Mouse (Mus musculus): ENCODE results near the gene Stk38l.
A peak's percentile ranks its signal among the peaks of the same experiment; 100 is the strongest.

Stk38l gene

GRCm38 (mm10) chr6:146724581-146725383, at the start of gene Stk38l:
Gene Stk38l (plus strand): TSS chr6:146724995.
- peak; percentile 97 for DNase-seq (ENCODE audit: extremely low read depth, insufficient read length, low spot score)

GRCm38 (mm10) chr6:146676904-146677303, 47.9 kb upstream of the Stk38l start:
- DNase-seq (ENCODE audit: extremely low read depth, insufficient read length, low spot score) = no peak

DNA sequence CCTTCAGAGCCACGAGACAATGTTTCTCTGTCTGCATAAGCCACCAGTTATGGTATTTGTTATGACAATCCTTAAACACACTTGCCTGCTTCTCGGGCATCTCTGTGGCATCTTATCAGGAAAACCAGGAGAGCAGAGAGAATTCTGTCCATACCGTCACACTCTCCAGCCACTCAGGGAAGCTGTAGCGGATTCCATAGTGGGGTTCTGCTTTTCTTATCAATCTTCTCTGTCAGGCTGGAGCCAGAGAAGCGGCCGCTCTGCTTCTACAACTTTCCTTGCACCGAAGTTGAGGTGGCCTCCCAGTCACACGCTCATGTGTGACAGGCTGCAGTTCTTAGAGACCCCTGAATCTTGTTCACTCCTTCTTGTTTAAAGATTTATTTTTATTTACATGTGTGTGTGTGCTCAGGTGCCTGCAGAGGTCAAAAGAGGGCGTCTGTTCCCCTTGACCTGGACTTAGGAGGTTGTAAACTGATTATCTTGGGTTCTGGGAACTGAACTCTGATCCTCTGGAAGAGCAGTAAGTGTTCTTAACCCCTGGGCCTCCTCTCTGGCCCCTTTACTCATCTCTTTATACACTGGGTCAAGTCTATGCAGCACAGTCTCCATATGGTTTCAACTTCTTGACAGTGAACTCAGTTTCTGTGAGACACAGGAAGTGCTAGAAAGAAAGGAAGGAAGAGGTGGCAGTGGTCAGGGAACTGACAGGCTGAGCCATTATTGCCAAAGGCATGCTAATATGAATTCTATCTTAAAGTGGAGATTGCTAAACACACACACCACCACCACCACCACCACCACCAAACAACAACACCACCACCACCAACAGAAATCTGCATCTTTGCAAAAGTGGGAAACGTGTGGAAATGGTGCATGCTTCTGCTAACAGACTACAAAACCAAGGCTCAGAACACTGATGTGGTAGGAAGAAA, 46.4 kb upstream of the Stk38l start:
- no peak for DNase-seq (ENCODE audit: extremely low read depth, insufficient read length, low spot score)

DNA sequence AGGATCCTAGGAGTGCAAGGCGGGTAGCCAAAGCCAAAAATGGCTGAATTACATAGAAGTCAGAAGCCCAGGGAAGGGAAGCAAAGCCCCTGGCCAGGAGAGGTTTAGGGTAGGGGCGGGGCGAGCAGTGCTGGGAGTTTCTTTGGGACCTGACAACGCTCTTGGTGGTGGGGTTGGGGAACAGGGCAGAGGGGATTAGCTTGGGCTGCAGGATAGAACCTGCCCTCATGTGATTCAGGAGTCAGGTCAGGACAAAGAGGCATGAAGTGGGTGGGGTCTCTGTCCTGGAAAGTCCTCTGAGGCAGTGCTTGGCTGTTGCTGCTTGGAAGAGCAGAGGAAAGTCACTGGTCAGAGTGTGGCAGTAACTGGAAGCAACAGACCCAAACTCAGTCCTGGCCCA, 40.9 kb upstream of the Stk38l start:
- no peak for DNase-seq (ENCODE audit: extremely low read depth, insufficient read length, low spot score)

GRCm38 (mm10) chr6:146685781-146686308, 39.0 kb upstream of the Stk38l start:
- peak; percentile 81 for DNase-seq (ENCODE audit: extremely low read depth, insufficient read length, low spot score)

GRCm38 (mm10) chr6:146686463-146687196, 38.2 kb upstream of the Stk38l start:
- DNase-seq (ENCODE audit: extremely low read depth, insufficient read length, low spot score) = no peak

DNA sequence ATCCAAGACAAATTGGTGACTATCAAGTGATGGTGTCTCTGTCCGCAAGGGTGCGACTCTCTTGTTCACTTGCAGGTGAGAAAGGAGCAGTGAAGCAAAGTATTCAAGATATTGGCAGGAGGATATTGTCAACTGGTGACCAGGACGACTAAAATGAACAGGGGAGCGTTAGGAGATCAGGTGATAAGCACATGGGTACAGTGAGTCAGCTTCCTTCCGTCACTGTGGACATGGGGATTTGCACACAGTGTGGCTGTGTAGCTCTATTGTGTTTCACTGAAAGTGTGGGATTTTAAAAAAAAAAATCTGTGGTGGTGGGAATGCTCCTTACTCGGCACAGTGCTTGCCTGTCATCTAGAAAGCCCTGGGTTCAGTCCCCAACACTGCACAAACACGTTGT, 36.8 kb upstream of the Stk38l start:
- DNase-seq (ENCODE audit: extremely low read depth, insufficient read length, low spot score) = no peak

DNA sequence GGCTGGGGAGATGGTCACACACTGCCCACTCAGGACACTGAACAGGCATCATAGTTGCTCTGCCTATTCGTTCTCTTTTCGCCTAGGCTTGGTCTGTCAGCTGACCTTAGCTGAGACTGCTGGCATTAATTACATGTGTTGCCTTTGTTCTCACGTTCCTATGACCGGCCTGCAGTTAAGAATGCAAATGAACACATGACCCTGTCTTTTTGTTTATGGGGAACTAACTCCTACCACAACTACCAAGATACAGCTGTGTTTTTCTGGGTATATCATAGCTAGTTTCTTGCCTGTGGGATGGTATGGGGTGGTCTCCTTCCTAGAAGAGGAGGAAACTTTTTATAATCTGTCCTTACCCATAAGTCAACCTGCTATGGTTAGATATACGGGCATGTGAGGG, 35.9 kb upstream of the Stk38l start:
- DNase-seq (ENCODE audit: extremely low read depth, insufficient read length, low spot score) = no peak

- no peak for DNase-seq (ENCODE audit: extremely low read depth, insufficient read length, low spot score)
Observed at GRCm38 (mm10) chr6:146697767-146698166, 27.0 kb upstream of the Stk38l start.

- DNase-seq (ENCODE audit: extremely low read depth, insufficient read length, low spot score) = no peak
Observed at GRCm38 (mm10) chr6:146698376-146698775, 26.4 kb upstream of the Stk38l start.

DNA sequence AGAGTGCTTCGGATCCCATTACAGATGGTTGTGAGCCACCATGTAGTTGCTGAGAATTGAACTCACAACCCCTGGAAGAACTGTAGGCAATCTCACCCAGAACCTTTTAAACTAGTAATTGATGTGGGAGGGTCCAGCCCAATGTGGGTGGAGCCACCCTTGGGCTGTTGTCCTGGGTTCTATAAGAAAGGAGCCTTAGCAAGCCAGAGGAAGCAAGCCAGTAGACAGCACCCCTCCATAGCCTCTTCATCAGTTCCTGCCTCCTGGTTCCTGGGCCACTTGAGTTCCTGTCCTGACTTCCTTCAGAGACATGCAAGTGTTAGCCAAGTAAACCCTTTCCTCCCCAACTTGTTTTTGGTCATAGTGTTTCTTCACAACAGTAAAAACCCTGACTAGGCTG, 24.3 kb upstream of the Stk38l start:
- DNase-seq (ENCODE audit: extremely low read depth, insufficient read length, low spot score) = no peak

DNA sequence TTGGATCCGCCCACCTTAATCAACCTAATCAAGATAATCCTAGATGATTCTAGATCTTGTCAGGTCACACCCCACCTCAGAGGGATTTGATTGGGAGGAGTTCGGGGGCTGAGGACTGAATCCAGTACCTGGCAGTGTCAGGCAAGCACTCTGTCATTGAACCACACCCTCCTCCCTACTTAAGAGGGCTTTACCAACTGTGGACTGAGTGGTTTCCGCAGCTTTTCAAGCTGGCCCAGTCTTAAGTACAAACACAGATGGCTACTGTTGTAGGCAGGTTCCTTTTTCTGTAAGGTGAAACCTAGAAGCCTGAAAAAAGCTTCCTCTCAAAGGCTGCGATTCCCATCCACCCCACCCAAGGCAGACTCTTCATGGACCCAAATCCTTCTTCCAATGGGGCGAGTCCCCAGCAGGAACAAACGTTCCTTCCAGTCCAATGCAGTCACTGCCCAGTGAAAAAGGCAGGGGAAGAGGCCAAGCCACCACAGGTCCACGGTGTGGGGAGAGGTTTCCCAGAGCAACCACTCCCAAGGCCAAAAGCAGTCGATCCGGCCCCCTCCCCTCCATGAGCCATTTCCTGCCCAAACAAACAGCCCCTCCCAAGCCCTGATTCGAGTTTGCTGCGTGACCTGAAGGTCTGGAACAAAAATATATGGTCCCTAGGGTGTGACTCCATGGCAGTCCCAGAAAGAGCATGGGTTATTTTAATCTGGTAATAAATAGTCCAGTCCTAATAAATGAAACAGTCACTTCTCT, 22.5 kb upstream of the Stk38l start:
- DNase-seq (ENCODE audit: extremely low read depth, insufficient read length, low spot score) = peak; percentile 37

GRCm38 (mm10) chr6:146703351-146703750, 21.4 kb upstream of the Stk38l start:
- DNase-seq (ENCODE audit: extremely low read depth, insufficient read length, low spot score) = no peak

- no peak for DNase-seq (ENCODE audit: extremely low read depth, insufficient read length, low spot score)
Observed at GRCm38 (mm10) chr6:146705631-146706030, 19.2 kb upstream of the Stk38l start.

DNA sequence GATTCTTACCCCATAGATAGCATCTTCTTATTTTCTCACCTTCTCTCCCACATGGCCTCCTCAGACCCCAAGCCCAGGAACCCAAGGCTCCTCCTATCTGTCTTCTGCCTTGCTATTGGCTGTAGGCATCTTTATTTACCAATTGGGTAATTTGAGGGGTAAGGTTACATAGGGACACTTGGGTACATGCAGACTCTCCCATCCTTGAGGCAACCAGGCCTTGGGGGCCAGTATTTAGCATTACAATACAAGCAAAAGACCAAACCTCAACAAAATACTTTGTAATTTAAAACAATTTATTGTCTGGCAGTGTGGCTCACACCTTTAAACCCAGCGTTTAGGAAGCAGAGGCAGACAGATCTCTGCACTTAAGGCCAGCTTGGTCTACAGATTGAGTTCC, 5.2 kb upstream of the Stk38l start:
- no peak for DNase-seq (ENCODE audit: extremely low read depth, insufficient read length, low spot score)

- DNase-seq (ENCODE audit: extremely low read depth, insufficient read length, low spot score) = no peak
Observed at GRCm38 (mm10) chr6:146723805-146724204, 990 bp upstream of the Stk38l start.

DNA sequence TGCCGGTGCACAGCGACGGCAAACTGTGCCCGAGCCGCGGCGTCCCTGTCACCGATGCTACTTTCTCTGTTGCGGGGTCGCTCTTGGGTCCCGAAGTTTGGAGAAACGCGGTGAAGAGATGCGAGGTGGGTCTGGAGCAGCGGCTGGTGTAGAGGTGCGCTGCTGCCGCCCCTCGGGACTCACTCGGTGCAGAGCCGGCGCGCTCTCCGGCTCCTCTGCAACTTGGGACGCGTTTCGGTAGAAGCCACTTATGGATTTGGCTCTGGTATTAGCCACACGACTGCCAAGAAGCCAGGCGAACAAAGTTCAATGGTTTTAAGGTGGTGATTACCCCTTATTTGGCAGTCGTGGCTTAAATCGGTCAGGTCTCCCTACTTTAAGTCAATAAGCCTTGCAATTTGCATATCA, 593 bp downstream of the Stk38l start:
- peak; percentile 78 for DNase-seq (ENCODE audit: extremely low read depth, insufficient read length, low spot score)

DNA sequence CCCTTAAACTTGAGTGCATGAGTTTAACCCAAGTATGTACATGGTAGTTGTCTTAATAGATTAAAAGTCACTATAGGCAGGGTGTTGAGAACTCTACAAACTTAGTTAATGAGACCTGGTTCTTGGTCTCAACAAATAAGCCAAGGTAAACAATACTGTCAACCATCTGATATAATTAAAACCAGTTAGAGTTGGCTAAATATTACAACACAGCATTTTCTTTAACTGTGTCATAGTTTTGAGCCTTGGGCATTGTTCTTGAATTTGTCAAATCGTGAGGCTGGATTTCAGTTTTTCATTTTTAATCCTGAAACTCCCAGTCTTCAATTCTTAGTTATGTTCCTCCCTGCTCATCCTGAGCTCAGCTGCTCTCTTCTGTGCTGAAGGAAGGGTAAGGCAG, 6.2 kb downstream of the Stk38l start:
- DNase-seq (ENCODE audit: extremely low read depth, insufficient read length, low spot score) = no peak

DNA sequence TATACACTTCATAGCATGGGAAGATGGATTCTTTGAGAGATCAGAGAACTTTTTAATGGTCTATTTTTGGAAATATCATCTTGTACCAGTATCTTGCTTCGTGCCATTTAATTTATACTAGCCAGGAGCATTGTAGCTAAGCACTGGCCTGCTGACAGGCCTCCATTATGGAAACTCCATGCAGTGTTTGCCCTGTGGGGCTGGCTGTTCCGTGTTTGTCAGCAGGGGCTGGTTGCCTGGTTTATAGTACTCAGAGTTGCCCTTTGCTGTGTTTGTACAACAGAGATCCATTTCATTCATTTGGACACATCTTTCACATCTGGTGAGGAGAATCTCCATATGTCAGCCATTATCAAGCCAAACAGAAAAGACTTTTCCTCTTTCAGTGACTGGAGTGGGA, 6.9 kb downstream of the Stk38l start:
- no peak for DNase-seq (ENCODE audit: extremely low read depth, insufficient read length, low spot score)

GRCm38 (mm10) chr6:146732232-146732631, 7.4 kb downstream of the Stk38l start:
- no peak for DNase-seq (ENCODE audit: extremely low read depth, insufficient read length, low spot score)
